Mouse (Mus musculus) activated CD4-positive, CD25-positive, alpha-beta regulatory T cell, adult 9 weeks (primary cell): ENCODE measurements around the gene Paxx. TPM values are rescaled to one million over a fixed set of nuclear protein-coding genes. Genes with fewer than 3 reads are reported as not detected.

Experiments
- polyA plus RNA-seq: library from polyadenylated mRNA; unstranded; fragments of 100-300 nt; shearing (Covaris generic); gene quantifications from one replicate; pipeline ENCODE4 v1.2.1, GENCODE M21; 2017

Paxx gene
- polyA plus RNA-seq, result 96.1 TPM

GRCm38 (mm10) chr2:25460551-25461309 lies at the start of gene Paxx:
Gene Paxx (minus strand): TSS chr2:25461094.

GRCm38 (mm10) chr2:25501593-25502486 lies 40.9 kb upstream of the Paxx start, which contains the start of gene C8g:
Gene C8g (minus strand): TSS chr2:25501719.

GRCm38 (mm10) chr2:25500576-25501405 lies 39.9 kb upstream of the Paxx start, which contains the start of gene Fbxw5:
Gene Fbxw5 (plus strand): TSS chr2:25500750.

DNA sequence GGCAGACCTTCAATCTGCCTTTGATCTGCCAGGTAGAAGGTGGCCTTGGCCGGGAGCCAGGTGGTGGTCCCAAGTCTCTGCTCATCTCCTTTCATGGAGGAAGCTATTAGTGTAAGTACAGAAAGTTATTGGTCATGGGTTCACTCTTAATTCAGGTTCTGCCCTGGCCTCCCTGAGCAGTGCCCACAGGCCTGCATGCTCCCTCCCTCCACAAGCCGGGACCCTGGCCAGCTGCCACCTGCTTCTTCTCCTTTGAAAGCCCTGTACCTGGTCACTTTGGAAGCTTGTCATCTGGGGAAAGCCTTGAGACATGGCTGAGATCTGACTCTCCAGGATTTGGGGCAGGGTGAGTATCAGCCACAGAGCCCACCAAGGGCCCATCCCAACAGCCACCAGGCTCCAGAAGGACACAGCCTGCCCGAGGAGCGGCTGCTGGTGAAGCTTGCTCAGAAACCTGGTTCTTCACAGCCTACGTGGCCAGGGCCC lies 32.6 kb upstream of the Paxx start, which contains the start of gene Lcn12:
Gene Lcn12 (minus strand): TSS at position 436 of the 486 bp plus-strand sequence.

GRCm38 (mm10) chr2:25469969-25470368 lies 9.1 kb upstream of the Paxx start, which contains the start of gene Ptgds:
Gene Ptgds (minus strand): TSS chr2:25470046.

DNA sequence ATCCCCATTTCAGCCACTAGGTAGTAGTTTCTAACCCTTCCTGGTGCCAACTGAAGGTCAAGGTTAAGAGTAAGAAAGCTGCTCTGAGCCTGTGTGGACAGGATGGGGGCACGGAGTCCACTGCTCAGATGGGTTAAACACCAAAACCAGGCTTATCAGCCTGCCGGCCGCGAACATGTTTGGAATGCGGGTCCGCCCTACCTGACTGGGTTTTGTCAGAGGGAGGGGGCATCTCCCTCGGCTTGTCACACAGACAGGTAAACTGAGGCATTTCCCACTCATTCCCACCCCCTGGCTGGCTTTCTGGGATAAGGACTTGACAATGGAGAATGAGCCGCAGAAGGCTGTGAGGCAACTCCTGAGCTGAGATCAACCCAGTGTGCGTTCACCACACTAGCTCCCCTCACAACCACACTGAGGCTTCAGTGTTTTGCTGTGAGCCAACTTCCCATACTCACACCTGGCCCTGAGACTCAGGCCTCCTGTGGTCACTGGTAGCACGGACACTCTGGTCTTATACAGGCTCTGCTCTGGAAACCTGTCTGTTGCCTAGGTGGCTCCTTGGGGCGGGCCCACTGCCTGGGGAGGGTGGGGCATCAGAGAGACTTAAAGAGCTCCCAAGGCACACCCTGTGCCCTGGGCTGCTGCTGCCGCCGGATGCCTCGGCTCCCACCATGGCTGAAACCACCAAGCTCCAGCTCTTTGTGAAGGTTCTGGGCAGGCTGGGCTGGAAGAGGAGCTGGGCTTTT lies 4.5 kb downstream of the Paxx start, which contains the start of gene Clic3:
Gene Clic3 (plus strand): TSS at position 634 of the 749 bp plus-strand sequence.

DNA sequence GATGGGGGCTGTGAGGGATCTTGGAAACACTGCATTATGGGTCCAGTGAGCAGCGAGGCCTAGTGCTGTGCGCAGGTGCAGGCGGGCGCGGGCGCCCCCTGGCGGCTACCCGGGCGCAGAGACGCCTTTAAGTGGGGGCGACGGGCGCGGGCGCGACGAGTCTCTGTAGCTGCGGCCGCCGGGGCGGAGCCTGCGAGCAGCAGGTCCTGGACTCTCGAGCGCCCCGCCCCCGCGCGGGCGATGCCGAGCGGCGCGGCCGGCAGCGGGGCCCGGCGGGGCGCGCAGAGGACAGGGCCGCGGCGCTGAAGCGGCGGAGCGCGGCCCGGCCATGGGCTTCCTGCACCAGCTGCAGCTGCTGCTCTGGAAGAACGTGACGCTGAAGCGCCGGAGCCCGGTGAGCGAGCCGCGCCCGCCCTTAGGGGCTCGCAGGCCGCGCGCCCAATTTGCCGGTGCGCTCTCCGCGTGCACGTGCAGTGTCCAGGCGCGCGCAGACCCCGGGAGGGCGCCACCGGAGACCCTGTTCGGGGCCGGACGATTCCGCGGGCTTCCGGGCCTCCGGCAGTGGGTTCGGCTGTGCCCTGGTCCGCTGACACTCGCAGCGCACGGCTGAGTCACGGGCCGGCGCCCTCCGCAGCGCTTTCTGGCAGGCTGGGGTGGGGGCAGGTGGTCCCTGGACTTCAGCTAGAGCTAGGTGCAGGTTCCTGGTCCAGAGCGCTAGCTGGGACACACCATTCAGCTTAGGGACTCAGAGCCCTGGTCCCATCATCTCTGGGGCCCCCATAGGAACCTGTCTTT lies 32.3 kb downstream of the Paxx start, which contains the start of gene Abca2:
Gene Abca2 (plus strand): TSS at position 262 of the 795 bp plus-strand sequence.

DNA sequence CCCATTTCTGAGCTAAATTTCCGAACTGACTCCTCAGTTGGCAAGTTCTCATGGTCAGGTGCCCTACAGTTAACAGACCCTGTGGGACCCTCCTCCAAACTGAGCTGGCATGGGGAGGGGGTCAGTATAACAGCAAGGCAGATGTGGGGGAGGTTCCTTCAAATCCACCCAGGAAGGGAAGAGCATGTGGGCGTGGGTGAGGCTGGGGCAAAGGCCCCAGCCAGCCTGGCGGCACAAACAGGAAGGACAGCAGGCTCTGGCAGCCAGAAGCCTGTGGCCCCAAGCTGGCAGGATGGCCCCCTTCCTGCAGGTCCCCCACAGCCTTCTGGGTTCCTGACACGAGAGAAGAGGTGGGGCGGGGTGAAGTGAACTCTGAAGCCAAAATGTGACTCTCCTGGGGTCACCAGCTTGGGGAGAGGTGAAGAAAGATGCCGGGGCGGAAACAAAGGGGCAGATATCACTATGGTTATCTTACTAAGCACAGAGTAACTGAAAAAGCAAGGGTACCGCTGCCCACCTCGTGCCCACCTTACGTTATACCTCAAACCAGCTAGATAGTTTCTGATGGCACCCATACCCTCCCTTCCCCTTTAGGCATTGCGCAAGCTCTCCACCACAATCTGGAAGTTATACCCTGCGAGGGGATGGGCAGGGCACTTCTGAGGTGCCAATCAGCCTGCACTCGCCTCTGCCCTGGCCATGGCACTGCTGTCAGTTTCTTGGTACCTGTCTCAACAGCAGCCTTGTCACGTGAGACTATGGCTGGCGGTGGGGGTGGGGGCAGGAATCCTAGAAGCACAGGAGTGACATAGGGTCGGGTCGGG lies 38.1 kb downstream of the Paxx start, which contains the start of gene Fut7:
Gene Fut7 (plus strand): TSS at position 681 of the 824 bp plus-strand sequence.

Other genes starting within 250 kb of the Paxx start
- 167 TPM for gene Nelfb, start 249.6 kb downstream of the Paxx start, polyA plus RNA-seq
- not detected for gene Stpg3, start 246.5 kb downstream of the Paxx start, polyA plus RNA-seq
- gene Fam166a, start 242.3 kb downstream of the Paxx start, polyA plus RNA-seq, result not detected
- gene Tubb4b, start 236.4 kb downstream of the Paxx start, polyA plus RNA-seq, result 235 TPM
- not detected for gene Slc34a3, start 226.7 kb downstream of the Paxx start, polyA plus RNA-seq
- not detected for gene Rnf224, start 224.3 kb downstream of the Paxx start, polyA plus RNA-seq
- not detected for gene Rnf208, start 218.8 kb downstream of the Paxx start, polyA plus RNA-seq
- not detected for gene Cysrt1, start 218.6 kb downstream of the Paxx start, polyA plus RNA-seq
- 10.4 TPM for gene AL732309.1, start 214.2 kb downstream of the Paxx start, polyA plus RNA-seq
- 16.9 TPM for gene Tmem203, start 205.7 kb downstream of the Paxx start, polyA plus RNA-seq
- gene Tprn, start 198.5 kb downstream of the Paxx start, polyA plus RNA-seq, result 3.8 TPM
- 144 TPM for gene Ssna1, start 188.7 kb downstream of the Paxx start, polyA plus RNA-seq
- gene Anapc2, start 188.6 kb downstream of the Paxx start, polyA plus RNA-seq, result 106 TPM
- not detected for gene Tmem210, start 172.9 kb downstream of the Paxx start, polyA plus RNA-seq
- not detected for gene Lrrc26, start 171.2 kb downstream of the Paxx start, polyA plus RNA-seq
- 0.11 TPM for gene Grin1, start 141.9 kb downstream of the Paxx start, polyA plus RNA-seq
- 24.2 TPM for gene Man1b1, start 128.8 kb downstream of the Paxx start, polyA plus RNA-seq
- 25.1 TPM for gene Dpp7, start 104.7 kb downstream of the Paxx start, polyA plus RNA-seq
- gene Uap1l1, start 95.4 kb downstream of the Paxx start, polyA plus RNA-seq, result 19.7 TPM
- gene Sapcd2, start 88.8 kb downstream of the Paxx start, polyA plus RNA-seq, result 0.39 TPM
- gene Entpd2, start 65.2 kb downstream of the Paxx start, polyA plus RNA-seq, result 0.56 TPM
- 3.4 TPM for gene Npdc1, start 61.7 kb downstream of the Paxx start, polyA plus RNA-seq
- gene Fut7, start 37.8 kb downstream of the Paxx start, polyA plus RNA-seq, result 11.3 TPM
- 24.7 TPM for gene Abca2, start 32.4 kb downstream of the Paxx start, polyA plus RNA-seq
- gene Clic3, start 4.3 kb downstream of the Paxx start, polyA plus RNA-seq, result 4.6 TPM
- not detected for gene Ptgds, start 9.0 kb upstream of the Paxx start, polyA plus RNA-seq
- gene Lcn12, start 32.8 kb upstream of the Paxx start, polyA plus RNA-seq, result not detected
- 115 TPM for gene Fbxw5, start 39.7 kb upstream of the Paxx start, polyA plus RNA-seq
- 10.0 TPM for gene C8g, start 40.6 kb upstream of the Paxx start, polyA plus RNA-seq
- gene Traf2, start 85.8 kb upstream of the Paxx start, polyA plus RNA-seq, result 107 TPM
- 388 TPM for gene Edf1, start 96.8 kb upstream of the Paxx start, polyA plus RNA-seq
- 1.6 TPM for gene Mamdc4, start 113.8 kb upstream of the Paxx start, polyA plus RNA-seq
- gene Phpt1, start 114.1 kb upstream of the Paxx start, polyA plus RNA-seq, result 62.9 TPM
- gene Ajm1, start 120.7 kb upstream of the Paxx start, polyA plus RNA-seq, result 0.42 TPM
- gene Rabl6, start 147.4 kb upstream of the Paxx start, polyA plus RNA-seq, result 7.5 TPM
- not detected for gene Ccdc183, start 156.6 kb upstream of the Paxx start, polyA plus RNA-seq
- 1.5 TPM for gene Tmem141, start 160.9 kb upstream of the Paxx start, polyA plus RNA-seq
- gene Fcna, start 166.9 kb upstream of the Paxx start, polyA plus RNA-seq, result 6.2 TPM
- gene Lcn8, start 192.0 kb upstream of the Paxx start, polyA plus RNA-seq, result not detected
- gene Lcn5, start 196.9 kb upstream of the Paxx start, polyA plus RNA-seq, result not detected
- gene Lcn6, start 215.7 kb upstream of the Paxx start, polyA plus RNA-seq, result not detected
- not detected for gene Lcn10, start 221.6 kb upstream of the Paxx start, polyA plus RNA-seq
- 1.1 TPM for gene Obp2a, start 238.9 kb upstream of the Paxx start, polyA plus RNA-seq
- 166 TPM for gene Bmyc, start 245.6 kb upstream of the Paxx start, polyA plus RNA-seq